Mouse (Mus musculus) hindbrain, embryonic 15.5 days (tissue): Measurements from ENCODE around the gene Magi2. TPM values are rescaled to one million over a fixed set of nuclear protein-coding genes. Genes with fewer than 3 reads are reported as not detected.

Experiments
- ATAC-seq: fragments of 200-750 bp; cut with Nextera tagmentation; 2 replicates; pipeline ENCODE4 v1.8.0; 2017; ENCODE audit warnings: low read depth, moderate number of reproducible peaks, moderate TSS enrichment; ENCODE audit not compliant: low FRiP score
- H3K27ac ChIP-seq: fragments of 300-500 bp; sonication (generic); replicated peaks from 2 replicates; pipeline ENCODE4 v1.5.1; 2015; ENCODE audit warnings: mild to moderate bottlenecking, inconsistent platforms
- H3K27me3 ChIP-seq: fragments of 300-500 bp; sonication (generic); 2 replicates; pipeline ENCODE4 v1.6.1; 2015; ENCODE audit warnings: control low read depth, inconsistent platforms
- H3K36me3 ChIP-seq: fragments of 300-500 bp; sonication (generic); 2 replicates; pipeline ENCODE4 v1.6.1; 2015; ENCODE audit warnings: control low read depth, inconsistent platforms
- H3K4me1 ChIP-seq: fragments of 300-500 bp; sonication (generic); replicated peaks from 2 replicates; pipeline ENCODE4 v1.6.1; 2015; ENCODE audit warnings: control low read depth, inconsistent platforms
- H3K4me2 ChIP-seq: fragments of 300-500 bp; sonication (generic); 2 replicates; pipeline ENCODE4 v1.6.1; 2015; ENCODE audit warnings: moderate library complexity, mild to moderate bottlenecking, inconsistent platforms
- H3K4me3 ChIP-seq: fragments of 300-500 bp; sonication (generic); 2 replicates; pipeline ENCODE4 v1.5.1; 2015; ENCODE audit warnings: mild to moderate bottlenecking, inconsistent platforms
- H3K9ac ChIP-seq: fragments of 300-500 bp; sonication (generic); 2 replicates; pipeline ENCODE4 v1.6.1; 2015; ENCODE audit warnings: inconsistent platforms
- H3K9me3 ChIP-seq: fragments of 300-500 bp; sonication (generic); 2 replicates; pipeline ENCODE4 v1.6.1; 2016; ENCODE audit warnings: control low read depth, inconsistent platforms
- WGBS: fragments of 180-500 bp; shearing (Covaris S2); methylation state at CpG from one replicate; pipeline ENCODE4 v1.1.7; 2015; 5-methylcytosine and 5-hydroxymethylcytosine counted together
- polyA plus RNA-seq: library from polyadenylated mRNA; unstranded; fragments of >200 nt; fragmentation: Nextera tagmentation; extraction: Ambion mirVana; gene quantifications from 2 replicates; pipeline ENCODE4 v1.2.1, GENCODE M21; 2015

The Magi2 gene
- polyA plus RNA-seq, 1 experiment from 2014 or later = 28.4 TPM

DNA sequence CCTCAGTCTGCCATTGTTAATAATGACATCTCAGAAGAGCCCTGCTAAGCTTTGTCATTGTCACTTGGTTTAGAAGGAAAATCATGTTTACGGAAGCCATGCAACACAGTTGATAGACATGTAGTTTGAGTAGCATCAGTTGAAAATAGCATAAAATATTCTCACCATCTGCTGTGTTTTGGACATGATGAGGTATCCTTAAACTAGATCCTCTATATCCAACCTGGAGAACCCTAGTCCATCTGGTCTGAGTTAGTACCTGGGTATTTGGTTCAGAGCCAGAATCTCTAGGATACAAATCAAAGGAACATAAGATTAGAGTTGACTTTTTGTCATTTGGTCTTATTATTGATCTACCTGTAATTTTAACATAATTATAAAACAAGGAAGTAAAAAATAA is 385.0 kb downstream of the Magi2 start:
- no peak for ATAC-seq
- Histone ChIP-seq H3K9ac (no peak overlapping the region), H3K27ac (no peak overlapping the region), H3K4me2 (no peak overlapping the region), H3K9me3 (no peaks in the 10 kb centered on the region), H3K4me1 (no peaks in the 10 kb centered on the region), H3K4me3 (no peak overlapping the region), H3K27me3 (no peaks in the 10 kb centered on the region), H3K36me3 (no peaks in the 10 kb centered on the region)
- WGBS = 87% methylated on average over 1 of the region's 1 CpGs

DNA sequence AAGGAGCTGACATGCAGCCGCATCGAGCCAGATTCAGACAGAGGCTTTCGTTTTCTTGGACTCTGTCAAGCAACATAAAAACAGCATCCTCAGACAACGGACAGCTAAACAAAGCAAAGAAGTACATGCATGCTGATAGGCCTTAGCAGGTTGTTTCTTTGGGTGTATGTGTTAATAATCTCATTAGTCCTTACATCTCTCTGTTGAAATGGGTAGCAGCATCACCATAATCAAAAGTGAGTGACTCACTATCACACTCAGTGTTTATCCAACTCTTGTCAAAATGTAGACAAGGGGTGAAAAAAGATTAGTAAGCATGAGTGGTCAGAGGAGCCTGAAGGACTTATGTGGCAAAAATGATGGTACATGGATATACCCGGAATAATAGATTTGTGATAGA is 394.8 kb downstream of the Magi2 start:
- WGBS = 80% methylated on average over 5 of the region's 5 CpGs
- Histone ChIP-seq H3K9ac (no peak overlapping the region), H3K27me3 (no peaks in the 10 kb centered on the region), H3K36me3 (no peaks in the 10 kb centered on the region), H3K4me1 (no peaks in the 10 kb centered on the region), H3K4me2 (no peak overlapping the region), H3K27ac (no peak overlapping the region), H3K4me3 (no peak overlapping the region), H3K9me3 (no peaks in the 10 kb centered on the region)
- ATAC-seq = no peak

DNA sequence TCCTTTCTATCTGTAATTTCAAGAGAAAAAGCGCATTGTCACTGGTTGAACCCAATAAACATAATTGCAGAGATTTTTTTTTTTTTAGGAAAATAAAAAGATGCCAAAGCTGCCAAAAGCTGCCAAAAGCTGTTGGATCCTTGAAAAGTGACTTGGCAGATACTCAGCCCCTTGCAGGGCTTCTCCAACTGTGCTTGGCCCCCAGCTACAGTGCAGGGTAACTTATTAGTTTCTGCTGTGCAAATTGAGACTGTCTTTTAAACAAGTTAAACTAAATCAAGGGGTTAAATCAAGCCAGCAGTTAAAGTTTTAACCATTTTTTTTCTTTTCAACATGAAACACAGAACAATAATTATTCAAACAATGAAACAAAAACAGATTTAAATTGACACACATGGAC is 407.1 kb downstream of the Magi2 start:
- H3K27me3 ChIP-seq = no peaks in the 10 kb centered on the region
- H3K4me1 ChIP-seq = no peaks in the 10 kb centered on the region
- no peaks in the 10 kb centered on the region for H3K36me3 ChIP-seq
- no peak overlapping the region for H3K27ac ChIP-seq
- no peak overlapping the region for H3K4me2 ChIP-seq
- no peak for ATAC-seq
- 88% methylated on average over 1 of the region's 1 CpGs for WGBS
- H3K9ac ChIP-seq = no peak overlapping the region
- H3K4me3 ChIP-seq = no peak overlapping the region
- no peaks in the 10 kb centered on the region for H3K9me3 ChIP-seq

DNA sequence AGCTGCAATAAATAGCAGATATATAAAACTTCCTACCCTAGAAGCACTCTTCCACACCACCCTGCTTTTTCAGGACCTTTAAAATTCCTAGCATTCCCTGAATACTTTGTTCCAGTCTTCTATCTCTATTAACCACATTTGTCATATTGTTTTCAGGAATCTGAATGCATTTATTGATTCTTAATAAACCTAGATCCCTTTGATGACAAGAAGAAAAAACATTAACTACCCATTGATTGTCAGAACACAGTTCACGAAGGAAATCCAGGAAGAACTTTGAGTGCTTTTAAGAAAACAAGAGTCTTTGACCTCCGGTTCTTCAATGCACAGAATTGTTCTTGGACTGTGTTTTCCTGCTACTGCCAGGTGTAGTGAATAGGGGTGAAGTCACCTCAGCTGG is 411.0 kb downstream of the Magi2 start:
- 69% methylated on average over 2 of the region's 2 CpGs for WGBS
- no peak overlapping the region for H3K4me3 ChIP-seq
- no peak overlapping the region for H3K9ac ChIP-seq
- no peaks in the 10 kb centered on the region for H3K27me3 ChIP-seq
- no peaks in the 10 kb centered on the region for H3K4me1 ChIP-seq
- H3K4me2 ChIP-seq = no peak overlapping the region
- H3K9me3 ChIP-seq = no peaks in the 10 kb centered on the region
- no peak overlapping the region for H3K27ac ChIP-seq
- no peak for ATAC-seq
- no peaks in the 10 kb centered on the region for H3K36me3 ChIP-seq

DNA sequence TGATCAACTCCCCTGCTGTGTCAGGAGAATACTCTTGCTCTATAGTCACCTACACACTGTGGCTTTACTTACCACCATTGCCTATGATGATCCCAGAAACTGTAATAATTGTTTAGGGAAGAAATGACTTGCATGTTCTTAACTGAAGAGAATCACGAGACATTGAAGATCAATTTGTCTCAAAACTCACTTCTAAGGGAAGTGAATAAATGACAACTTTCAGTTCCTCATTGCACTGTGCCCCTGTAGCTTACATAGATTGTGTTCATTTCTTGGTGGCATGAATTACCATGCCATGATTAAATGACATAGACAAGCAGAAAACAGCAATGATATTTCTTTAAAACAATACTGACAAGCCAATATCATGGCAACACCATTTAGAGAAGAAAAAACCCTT is 429.1 kb downstream of the Magi2 start:
- H3K27me3 ChIP-seq = no peaks in the 10 kb centered on the region
- no peak overlapping the region for H3K27ac ChIP-seq
- ATAC-seq = no peak
- no peaks in the 10 kb centered on the region for H3K36me3 ChIP-seq
- H3K4me1 ChIP-seq = no peaks in the 10 kb centered on the region
- no peak overlapping the region for H3K4me2 ChIP-seq
- H3K9ac ChIP-seq = no peak overlapping the region
- 85% methylated on average over 1 of the region's 1 CpGs for WGBS
- H3K9me3 ChIP-seq = no peaks in the 10 kb centered on the region
- H3K4me3 ChIP-seq = no peak overlapping the region

DNA sequence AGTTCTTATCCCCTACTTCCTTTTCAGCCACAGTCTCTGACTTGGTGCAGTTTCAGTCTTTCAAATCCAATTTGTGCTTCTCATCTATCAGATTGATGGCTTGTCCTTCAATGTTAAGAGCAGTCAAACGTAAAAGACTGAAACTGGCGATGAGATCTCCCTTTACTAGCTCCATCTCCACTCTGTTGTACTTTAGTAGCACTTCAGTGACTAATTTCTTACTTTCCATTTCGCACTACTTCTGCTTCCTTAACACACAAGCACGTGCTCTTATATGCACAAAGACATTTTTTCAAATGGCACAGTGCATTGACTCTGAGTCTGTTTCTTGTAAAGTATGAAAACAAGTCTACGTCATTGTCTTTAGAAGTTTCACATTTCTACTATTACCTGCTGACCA is 439.6 kb downstream of the Magi2 start:
- H3K9me3 ChIP-seq = no peaks in the 10 kb centered on the region
- H3K4me1 ChIP-seq = no peaks in the 10 kb centered on the region
- H3K27ac ChIP-seq = no peak overlapping the region
- WGBS = 91% methylated on average over 5 of the region's 5 CpGs
- H3K9ac ChIP-seq = no peak overlapping the region
- H3K27me3 ChIP-seq = no peaks in the 10 kb centered on the region
- no peak overlapping the region for H3K4me3 ChIP-seq
- ATAC-seq = no peak
- no peaks in the 10 kb centered on the region for H3K36me3 ChIP-seq
- no peak overlapping the region for H3K4me2 ChIP-seq

DNA sequence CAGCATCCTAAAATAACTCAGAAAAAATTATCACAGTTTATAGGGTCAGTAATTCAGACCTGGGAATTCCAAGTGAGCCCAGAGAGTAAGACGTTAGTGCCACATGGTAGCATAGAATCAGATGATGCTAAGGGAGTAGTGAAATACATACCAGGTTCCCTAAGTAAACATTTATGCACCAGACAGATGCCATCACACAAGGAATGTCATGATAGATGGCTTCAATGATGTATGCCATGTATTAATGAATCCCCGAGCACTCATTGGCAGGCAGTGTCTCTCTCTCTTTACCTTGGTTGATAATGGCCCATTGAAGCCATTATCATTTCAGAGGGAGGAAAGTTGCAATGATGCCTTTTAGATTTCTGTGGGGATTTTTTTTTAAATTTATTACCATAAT is 490.5 kb downstream of the Magi2 start:
- Histone ChIP-seq H3K27ac (no peak overlapping the region), H3K4me3 (no peak overlapping the region), H3K9ac (no peak overlapping the region), H3K36me3 (no peaks in the 10 kb centered on the region), H3K9me3 (no peaks in the 10 kb centered on the region), H3K4me2 (no peak overlapping the region), H3K4me1 (no peaks in the 10 kb centered on the region), H3K27me3 (no peaks in the 10 kb centered on the region)
- WGBS = 80% methylated on average over 2 of the region's 2 CpGs
- no peak for ATAC-seq

DNA sequence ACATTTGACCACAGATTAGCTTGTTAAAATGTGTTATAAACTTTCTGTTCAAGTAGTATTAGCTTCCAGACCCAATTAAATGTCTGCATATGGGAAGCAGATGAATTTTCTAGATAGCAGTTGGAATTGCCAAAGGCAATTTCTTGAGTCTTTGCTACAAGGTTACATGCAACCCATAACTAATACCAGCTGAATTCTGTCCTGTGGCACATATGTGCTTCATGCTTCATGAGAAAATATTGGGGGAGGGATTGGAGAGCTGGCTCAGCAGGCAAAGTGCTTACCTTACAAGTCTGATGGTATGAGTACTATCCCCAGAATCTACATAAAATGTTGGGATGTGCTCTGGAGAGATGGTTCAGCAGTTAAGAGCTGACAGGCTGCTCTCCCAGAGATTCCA is 499.4 kb downstream of the Magi2 start:
- Histone ChIP-seq H3K4me3 (no peak overlapping the region), H3K27ac (no peak overlapping the region), H3K4me1 (no peaks in the 10 kb centered on the region), H3K36me3 (no peaks in the 10 kb centered on the region), H3K9ac (no peak overlapping the region), H3K9me3 (no peaks in the 10 kb centered on the region), H3K4me2 (no peak overlapping the region), H3K27me3 (no peaks in the 10 kb centered on the region)
- ATAC-seq = no peak

DNA sequence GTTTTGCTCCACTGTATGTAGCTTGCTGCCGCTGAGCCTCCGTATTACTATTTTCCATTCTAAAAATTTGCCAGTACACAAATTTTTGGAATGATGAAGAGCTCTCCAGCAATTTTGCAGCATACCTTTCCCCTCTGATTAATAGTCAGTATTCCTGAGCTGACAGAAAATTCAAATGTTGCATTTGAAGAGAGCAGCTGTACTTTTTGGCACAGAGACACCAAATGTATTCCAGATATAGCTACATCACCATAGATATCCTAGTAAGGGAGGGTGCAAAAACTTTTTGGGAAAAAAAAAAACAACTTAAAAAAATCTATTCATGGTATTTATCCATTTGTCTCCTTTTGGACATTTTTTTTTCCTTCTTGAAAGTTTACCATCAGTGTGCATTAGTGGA is 518.5 kb downstream of the Magi2 start:
- no peaks in the 10 kb centered on the region for H3K27me3 ChIP-seq
- no peaks in the 10 kb centered on the region for H3K9me3 ChIP-seq
- no peak for ATAC-seq
- H3K4me2 ChIP-seq = no peak overlapping the region
- 0 out of 2 replicates have a peak, but pooled peaks cover 3% of the 10 kb centered on the region for H3K4me1 ChIP-seq
- H3K27ac ChIP-seq = no peak overlapping the region
- no peaks in the 10 kb centered on the region for H3K36me3 ChIP-seq
- no peak overlapping the region for H3K9ac ChIP-seq
- 94% methylated on average over 2 of the region's 2 CpGs for WGBS
- H3K4me3 ChIP-seq = no peak overlapping the region

DNA sequence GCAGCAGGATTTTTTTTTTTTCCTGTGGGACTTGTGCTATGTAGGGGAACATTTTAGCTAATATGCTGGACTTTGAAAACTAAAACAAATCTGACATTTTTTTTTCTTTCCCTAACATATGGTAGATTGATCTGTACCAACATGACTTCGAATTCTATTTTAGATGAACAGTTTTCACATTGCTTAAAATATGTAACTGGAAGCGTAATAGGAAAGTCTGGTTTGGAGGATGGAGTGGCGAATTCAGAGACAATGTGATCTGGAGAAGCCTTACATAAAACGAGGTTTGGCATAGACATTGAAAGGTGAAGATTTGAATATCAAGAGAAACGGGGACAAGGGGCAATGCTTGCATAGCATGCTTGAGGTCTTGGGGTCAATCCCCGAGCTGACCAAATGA is 519.1 kb downstream of the Magi2 start:
- H3K4me3 ChIP-seq = no peak overlapping the region
- 0 out of 2 replicates have a peak, but pooled peaks cover 3% of the 10 kb centered on the region for H3K4me1 ChIP-seq
- H3K9ac ChIP-seq = no peak overlapping the region
- H3K27me3 ChIP-seq = no peaks in the 10 kb centered on the region
- no peak overlapping the region for H3K4me2 ChIP-seq
- no peaks in the 10 kb centered on the region for H3K9me3 ChIP-seq
- 52% methylated on average over 6 of the region's 6 CpGs for WGBS
- no peaks in the 10 kb centered on the region for H3K36me3 ChIP-seq
- H3K27ac ChIP-seq = no peak overlapping the region
- ATAC-seq = no peak

DNA sequence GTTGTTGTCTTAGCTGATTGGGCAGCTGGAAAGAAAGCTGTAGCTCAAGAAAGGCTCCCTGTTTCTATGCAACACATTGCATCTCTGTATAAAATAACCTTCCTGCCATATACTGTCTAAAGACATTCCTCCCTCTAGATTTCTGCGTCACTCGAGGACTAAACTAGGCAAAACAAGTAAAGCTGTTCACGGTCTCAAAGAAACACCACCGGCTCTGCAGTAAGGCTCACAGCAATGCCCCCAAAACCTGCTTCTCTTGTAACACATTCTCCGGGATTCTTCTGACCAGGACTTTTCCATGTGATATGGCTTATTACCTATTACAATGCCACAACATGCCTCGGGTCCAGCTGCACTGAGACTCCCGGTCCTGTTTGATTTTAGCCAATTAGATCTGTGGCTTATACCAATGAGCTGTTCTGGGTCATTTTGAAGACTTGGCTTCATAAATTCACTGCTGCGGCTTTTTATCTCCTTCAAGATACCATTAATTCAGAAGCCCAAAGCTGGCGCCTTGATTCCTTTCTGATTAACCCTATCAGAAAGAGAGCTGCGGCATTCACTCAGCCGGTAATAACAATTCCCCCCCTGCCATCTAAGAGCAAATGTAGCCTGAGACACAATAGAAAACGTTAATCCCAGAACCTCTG is 520.2 kb downstream of the Magi2 start:
- H3K4me2 ChIP-seq = peak overlapping the region; percentile 36
- 0 out of 2 replicates have a peak, but pooled peaks cover 3% of the 10 kb centered on the region for H3K4me1 ChIP-seq
- no peaks in the 10 kb centered on the region for H3K27me3 ChIP-seq
- 45% methylated on average over 12 of the region's 12 CpGs for WGBS
- peak overlapping the region; percentile 2; the same call in 1 of the 2 replicates for H3K4me3 ChIP-seq
- H3K9ac ChIP-seq = no peak overlapping the region
- no peak overlapping the region for H3K27ac ChIP-seq
- no peaks in the 10 kb centered on the region for H3K9me3 ChIP-seq
- no peak for ATAC-seq
- H3K36me3 ChIP-seq = no peaks in the 10 kb centered on the region

DNA sequence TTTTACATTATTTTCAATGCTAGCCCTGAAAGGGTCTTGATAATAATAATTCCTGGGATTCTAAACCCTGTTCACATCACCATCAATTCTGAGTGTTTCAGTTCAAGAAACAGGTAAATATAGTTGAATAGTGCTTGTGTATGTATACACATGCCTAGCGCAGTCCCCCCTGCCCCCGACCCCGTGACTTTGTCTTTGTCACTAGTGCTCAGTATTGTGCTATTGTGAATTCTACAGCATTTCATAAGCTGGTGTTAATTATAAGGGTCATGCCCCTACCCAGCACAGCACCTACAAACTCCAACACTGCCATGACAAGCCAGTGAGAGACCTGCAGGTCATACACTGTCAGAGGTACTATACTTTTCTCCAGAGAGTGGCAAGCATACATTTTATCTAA is 520.8 kb downstream of the Magi2 start:
- ATAC-seq = no peak
- 71% methylated on average over 3 of the region's 3 CpGs for WGBS
- Histone ChIP-seq H3K4me3 (no peak overlapping the region), H3K27ac (no peak overlapping the region), H3K4me2 (peak overlapping the region; percentile 36; the same call in 1 of the 2 replicates), H3K9ac (no peak overlapping the region), H3K36me3 (no peaks in the 10 kb centered on the region), H3K9me3 (no peaks in the 10 kb centered on the region), H3K27me3 (no peaks in the 10 kb centered on the region), H3K4me1 (0 out of 2 replicates have a peak, but pooled peaks cover 3% of the 10 kb centered on the region)

DNA sequence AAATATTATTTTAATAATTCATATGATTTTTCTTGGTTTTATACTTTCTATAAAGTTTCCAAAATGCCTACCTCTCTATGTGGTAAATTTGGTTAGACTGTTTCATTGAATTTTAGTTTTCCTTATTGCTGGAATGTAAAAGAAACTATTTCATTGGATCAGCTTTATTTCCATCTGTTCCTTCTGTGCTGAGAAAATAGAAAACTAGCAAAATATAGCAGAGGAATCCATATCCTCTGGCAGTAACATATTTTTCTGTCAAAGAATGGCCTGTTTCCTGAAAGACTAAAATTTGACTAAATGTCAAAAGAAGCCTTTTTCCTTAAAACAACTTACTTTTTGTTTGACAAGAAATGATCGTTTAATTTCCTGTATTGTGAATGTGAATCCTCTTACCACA is 552.4 kb downstream of the Magi2 start:
- Histone ChIP-seq H3K9me3 (no peaks in the 10 kb centered on the region), H3K4me1 (no peaks in the 10 kb centered on the region), H3K27ac (no peak overlapping the region), H3K27me3 (no peaks in the 10 kb centered on the region), H3K36me3 (no peaks in the 10 kb centered on the region), H3K9ac (no peak overlapping the region), H3K4me2 (no peak overlapping the region), H3K4me3 (no peak overlapping the region)
- ATAC-seq = no peak
- WGBS = 96% methylated on average over 1 of the region's 1 CpGs
